Mouse (Mus musculus): ENCODE measurements around the gene Pdcd2l. TPM values are rescaled to one million over a fixed set of nuclear protein-coding genes. Genes with fewer than 3 reads are reported as not detected.

Gene Pdcd2l
- total RNA-seq, 2 experiments from 2014 or later = 21.1 to 25.1 TPM

GRCm38 (mm10) chr7:34139493-34139892 lies 57.0 kb downstream of the Pdcd2l start:
- DNase-seq = no peak

Other genes with a start within 250 kb of the Pdcd2l start
- gene Scgb2b27, start 182.7 kb downstream of the Pdcd2l start, total RNA-seq (2021) = not detected
- gene Scgb1b27, start 175.2 kb downstream of the Pdcd2l start, total RNA-seq (2021) = not detected
- not detected for gene Scgb1b30, start 101.2 kb downstream of the Pdcd2l start, total RNA-seq (2021)
- 10 to 100 TPM; 10.2 to 13.6 TPM for gene Wtip, start 63.4 kb downstream of the Pdcd2l start, total RNA-seq (2021)
- gene Uba2, start 27.1 kb downstream of the Pdcd2l start, total RNA-seq (2021) = 10 to 100 TPM; 88.9 to 90.0 TPM
- 100 to 1,000 TPM; 784 to 785 TPM for gene Gpi1, start 33.7 kb upstream of the Pdcd2l start, total RNA-seq (2021)
- gene Gm6096, start 54.4 kb upstream of the Pdcd2l start, total RNA-seq (2021) = not detected
- gene 4931406P16Rik, start 116.9 kb upstream of the Pdcd2l start, total RNA-seq (2021) = 10 to 100 TPM; 36.5 to 42.3 TPM
- 10 to 100 TPM; 84.8 to 85.5 TPM for gene Lsm14a, start 196.7 kb upstream of the Pdcd2l start, total RNA-seq (2021)

Data from layer of hippocampus, postnatal 36 days (tissue).